Mouse (Mus musculus) C2C12 (cell line): ENCODE data around the gene Olfr215. TPM values are rescaled to one million over a fixed set of nuclear protein-coding genes. Genes with fewer than 3 reads are reported as not detected.
A peak's percentile ranks its signal among the peaks of the same experiment; 100 is the strongest.
"Not testable (repeated sequence)": the region's sequence is repeated elsewhere in the genome, so short reads cannot be mapped to it uniquely, and the experiment has no call there.

ENCODE experiments used
- H3K27me3 ChIP-seq: one replicate; pipeline ENCODE4 v1.6.1; 2011; ENCODE audit not compliant: control insufficient read depth, insufficient read depth, insufficient read length
- H3K36me3 ChIP-seq: one replicate; pipeline ENCODE4 v1.6.1; 2011; ENCODE audit not compliant: control insufficient read depth, insufficient read depth
- H3K4me3 ChIP-seq: one replicate; pipeline ENCODE4 v1.5.1; 2011; ENCODE audit warnings: mild to moderate bottlenecking, control low read depth; ENCODE audit not compliant: poor library complexity, insufficient read depth, severe bottlenecking
- H3K79me2 ChIP-seq: one replicate; pipeline ENCODE4 v1.6.1; 2011; ENCODE audit not compliant: control insufficient read depth, insufficient read depth
- H3K79me3 ChIP-seq: one replicate; pipeline ENCODE4 v1.6.1; 2011; ENCODE audit warnings: low read depth, control low read depth
- H3ac ChIP-seq: one replicate; pipeline ENCODE3; 2011; ENCODE audit warnings: low read depth; ENCODE audit not compliant: control insufficient read depth, insufficient read length
- CEBPB ChIP-seq: IDR thresholded peaks from one replicate; pipeline ENCODE4 v1.6.1; 2011; ENCODE audit warnings: low read depth, mild to moderate bottlenecking, control low read depth, moderate library complexity
- CTCF ChIP-seq: IDR thresholded peaks from one replicate; pipeline ENCODE4 v1.5.1; 2011; ENCODE audit not compliant: control insufficient read depth, insufficient read depth, insufficient read length
- FOSL1 ChIP-seq: IDR thresholded peaks from one replicate; pipeline ENCODE4 v1.8.0; 2011; ENCODE audit warnings: mild to moderate bottlenecking, low read length; ENCODE audit not compliant: poor library complexity, insufficient read depth, severe bottlenecking
- MAX ChIP-seq: IDR thresholded peaks from one replicate; pipeline ENCODE4 v1.6.1; 2011; ENCODE audit warnings: mild to moderate bottlenecking, control low read depth
- MYOD1 ChIP-seq: IDR thresholded peaks from one replicate; pipeline ENCODE4 v1.6.1; 2011; ENCODE audit warnings: low read depth; ENCODE audit not compliant: control insufficient read depth, insufficient read length
- MYOG ChIP-seq: IDR thresholded peaks from one replicate; pipeline ENCODE4 v1.6.1; 2011; ENCODE audit not compliant: control insufficient read depth, insufficient read length; ENCODE audit errors: extremely low read depth
- USF1 ChIP-seq: IDR thresholded peaks from one replicate; pipeline ENCODE4 v1.6.1; 2011; ENCODE audit warnings: low read depth, mild to moderate bottlenecking, control low read depth, moderate library complexity
- polyA plus RNA-seq: library from polyadenylated mRNA; unstranded; fragments of >200 nt; fragmentation: generic; extraction: Trizol; gene quantifications from one replicate; pipeline ENCODE4 v1.2.1, GENCODE M21; 2012; ENCODE audit warnings: missing spikeins

The Olfr215 gene
- polyA plus RNA-seq, 1 experiment = 0.01 TPM

DNA sequence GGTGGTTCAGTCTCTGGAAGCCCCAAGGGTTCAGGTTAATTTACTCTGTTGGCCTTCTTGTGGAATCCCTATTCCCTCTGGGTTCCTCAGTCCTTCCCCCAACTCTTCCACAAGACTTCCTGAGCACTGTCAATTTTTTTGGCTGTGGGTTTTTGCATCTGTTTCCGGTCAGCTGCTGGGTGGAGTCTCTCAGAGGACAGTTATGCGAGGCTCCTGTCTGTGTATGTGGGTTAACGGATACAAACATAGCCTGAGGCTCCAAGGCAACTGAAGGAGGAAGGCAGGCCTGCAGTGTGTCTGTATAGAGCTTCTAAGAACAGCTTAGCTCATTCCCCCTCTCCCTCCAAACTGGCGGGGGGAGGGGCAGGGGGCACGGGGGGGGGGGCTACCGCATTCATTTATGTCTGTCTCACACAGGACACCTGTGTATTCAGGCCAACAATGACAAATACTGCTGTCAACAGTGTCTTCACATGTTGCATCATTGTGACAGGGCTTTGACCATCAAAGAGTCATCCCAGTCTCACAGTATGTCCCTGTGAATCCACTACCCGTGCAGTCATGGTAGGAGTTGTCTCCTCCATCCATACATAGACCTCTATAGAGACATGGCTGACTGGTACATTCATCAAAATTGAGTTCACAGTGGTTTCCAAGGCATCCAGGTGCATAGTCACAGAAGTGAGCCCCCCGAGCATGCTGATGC is 37.5 kb upstream of the Olfr215 start:
- TF ChIP-seq CTCF = no peak
- TF ChIP-seq MYOD1 = no peak
- no peak for TF ChIP-seq MAX
- no peak for TF ChIP-seq USF1
- no peak for TF ChIP-seq MYOG
- no peak for TF ChIP-seq FOSL1
- TF ChIP-seq CEBPB = no peak
- Histone ChIP-seq H3ac (no peak overlapping the region), H3K79me3 (no peaks in the 10 kb centered on the region), H3K36me3 (no peaks in the 10 kb centered on the region), H3K4me3 (no peak overlapping the region), H3K27me3 (no peaks in the 10 kb centered on the region), H3K79me2 (no peaks in the 10 kb centered on the region)

GRCm38 (mm10) chr6:116618073-116618472 is 34.1 kb upstream of the Olfr215 start:
- TF ChIP-seq MAX (no peak), CEBPB (no peak), CTCF (no peak), MYOG (no peak), FOSL1 (no peak), MYOD1 (no peak), USF1 (no peak)
- no peaks in the 10 kb centered on the region for H3K79me2 ChIP-seq

DNA sequence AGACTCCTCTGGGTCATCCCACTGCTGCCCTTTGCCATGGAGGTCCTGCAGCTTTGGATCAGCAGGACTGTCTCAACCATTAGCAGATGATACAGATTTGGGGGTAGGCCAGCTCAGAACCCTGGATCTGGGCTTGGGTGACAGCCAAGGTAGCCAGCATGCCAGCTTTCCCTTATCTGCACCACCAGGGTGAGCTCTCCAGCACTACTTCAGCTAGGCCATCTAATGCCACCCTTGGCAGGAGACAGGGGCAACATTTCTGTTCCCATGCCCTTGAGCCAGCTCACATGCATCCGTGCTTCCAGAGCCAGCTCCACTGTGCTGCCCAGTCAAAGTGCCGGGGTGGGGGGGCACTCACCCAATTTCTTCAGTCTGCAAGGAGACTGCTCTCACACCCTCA is 31.7 kb upstream of the Olfr215 start:
- H3K4me3 ChIP-seq = no peak overlapping the region

More at GRCm38 (mm10) chr6:116618073-116618472, 34.1 kb upstream of the Olfr215 start:
- no peaks in the 10 kb centered on the region for H3K27me3 ChIP-seq
- H3K36me3 ChIP-seq = no peaks in the 10 kb centered on the region
- H3K4me3 ChIP-seq = no peak overlapping the region
- no peak overlapping the region for H3ac ChIP-seq
- no peaks in the 10 kb centered on the region for H3K79me3 ChIP-seq

DNA sequence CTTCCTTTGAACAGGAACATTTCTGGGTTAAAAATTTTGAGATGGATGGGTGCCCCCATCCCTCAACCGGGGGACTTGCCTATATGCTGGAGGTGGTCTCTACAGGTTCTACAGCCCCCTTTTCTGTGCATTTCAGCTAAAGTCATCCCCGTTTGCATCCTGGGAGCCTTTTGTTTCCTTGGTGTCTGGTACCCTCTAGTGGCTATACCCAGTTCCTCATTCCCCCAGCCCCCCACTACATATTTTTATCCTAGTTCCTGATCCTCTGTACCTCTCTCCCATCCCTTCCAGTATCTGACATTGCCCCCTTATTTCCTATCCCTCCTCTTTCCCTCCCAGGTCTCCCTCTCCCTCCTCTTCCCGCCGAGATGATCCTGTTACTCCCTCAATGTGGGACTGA is 23.2 kb upstream of the Olfr215 start:
- H3K36me3 ChIP-seq = no peaks in the 10 kb centered on the region
- no peaks in the 10 kb centered on the region for H3K27me3 ChIP-seq
- H3K79me2 ChIP-seq = no peaks in the 10 kb centered on the region
- H3ac ChIP-seq = no peak overlapping the region
- no peak for TF ChIP-seq MAX
- no peak for TF ChIP-seq CTCF
- TF ChIP-seq MYOG = no peak
- no peak for TF ChIP-seq USF1
- no peak for TF ChIP-seq MYOD1
- H3K79me3 ChIP-seq = no peaks in the 10 kb centered on the region
- no peak overlapping the region for H3K4me3 ChIP-seq

More for the DNA sequence above, 31.7 kb upstream of the Olfr215 start:
- TF ChIP-seq MYOG (no peak), USF1 (no peak), CEBPB (no peak), CTCF (no peak)
- Histone ChIP-seq H3K27me3 (no peaks in the 10 kb centered on the region), H3K79me3 (no peaks in the 10 kb centered on the region), H3ac (no peak overlapping the region), H3K36me3 (no peaks in the 10 kb centered on the region), H3K79me2 (no peaks in the 10 kb centered on the region)

DNA sequence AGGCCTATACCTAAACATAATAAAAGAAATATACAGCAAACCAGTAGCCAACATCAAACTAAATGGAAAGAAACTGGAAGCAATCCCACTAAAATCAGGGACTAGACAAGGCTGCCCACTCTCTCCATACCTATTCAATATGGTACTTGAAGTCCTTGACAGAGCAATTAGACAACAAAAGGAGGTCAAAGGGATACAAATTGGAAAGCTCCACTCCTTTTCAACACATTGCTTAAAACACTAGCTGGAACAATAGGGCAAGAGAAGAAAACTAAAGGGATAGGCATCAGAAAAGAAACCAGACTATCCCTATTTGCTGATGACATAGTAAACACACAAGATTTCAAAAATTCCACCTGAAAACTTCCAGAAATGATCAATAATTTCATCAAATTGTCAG is 17.0 kb upstream of the Olfr215 start:
- not testable (repeated sequence) for H3K36me3 ChIP-seq, H3K79me2 ChIP-seq, H3ac ChIP-seq, H3K27me3 ChIP-seq, H3K79me3 ChIP-seq, H3K4me3 ChIP-seq

DNA sequence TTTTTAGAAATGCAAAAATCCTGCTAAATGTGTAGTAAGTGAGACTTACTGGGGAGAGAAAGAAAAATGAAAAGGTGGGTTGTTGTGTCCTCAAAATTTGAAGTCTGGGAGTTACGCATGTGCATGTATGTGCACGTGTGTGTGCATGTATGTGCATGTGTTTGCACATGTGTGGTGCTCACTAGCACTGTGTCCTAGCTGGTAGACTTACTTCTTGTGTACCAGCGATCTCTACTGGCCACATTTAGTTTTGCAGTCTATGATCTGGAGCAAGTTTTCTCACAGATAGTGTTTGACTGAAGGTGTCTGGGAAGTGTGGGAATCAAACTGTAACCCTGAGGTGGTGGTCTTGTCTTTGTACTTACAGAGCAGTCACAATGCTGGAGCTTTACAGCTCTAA is 14.2 kb downstream of the Olfr215 start:
- no peaks in the 10 kb centered on the region for H3K27me3 ChIP-seq
- no peak overlapping the region for H3ac ChIP-seq
- no peaks in the 10 kb centered on the region for H3K79me2 ChIP-seq
- peak; percentile 33 for TF ChIP-seq CTCF
- no peak for TF ChIP-seq CEBPB
- no peaks in the 10 kb centered on the region for H3K79me3 ChIP-seq
- no peak overlapping the region for H3K4me3 ChIP-seq
- no peaks in the 10 kb centered on the region for H3K36me3 ChIP-seq
